Mouse (Mus musculus): Measurements from ENCODE around the gene Lypd6b. TPM values are rescaled to one million over a fixed set of nuclear protein-coding genes. Genes with fewer than 3 reads are reported as not detected.

Gene Lypd6b
- polyA plus RNA-seq, 1 experiment from 2014 or later = 1.0 TPM

DNA sequence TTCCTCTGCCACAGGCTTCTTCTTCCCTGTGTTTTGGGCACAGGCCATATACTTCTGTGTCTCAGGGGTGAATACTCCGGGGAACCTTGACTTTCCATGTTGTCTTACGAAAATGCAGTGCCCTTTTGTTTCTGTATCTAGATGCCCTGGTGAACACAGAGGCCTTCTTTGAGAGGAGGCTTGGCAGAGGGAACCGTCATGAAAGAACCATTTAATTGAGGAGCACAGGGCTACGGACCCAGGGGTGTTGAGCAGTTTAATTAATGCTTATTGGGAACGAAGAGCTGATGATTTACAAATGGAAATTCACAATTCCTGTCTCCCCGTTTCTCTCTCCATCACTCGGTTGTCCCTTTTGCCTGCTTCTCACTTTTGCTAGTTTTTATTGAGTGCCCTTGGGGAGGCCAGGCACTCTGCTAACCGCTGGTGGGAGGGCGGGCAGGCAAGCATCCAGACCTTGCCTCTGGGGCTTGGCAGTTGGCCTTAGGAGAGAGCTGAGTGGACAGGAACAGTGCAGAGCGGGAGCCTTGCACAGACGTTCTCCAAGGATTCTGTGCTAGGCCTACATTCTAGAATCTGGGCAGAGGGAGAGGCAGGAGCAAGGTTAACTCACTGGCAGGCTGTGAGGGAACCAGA lies 18.4 kb downstream of the Lypd6b start:
- Histone ChIP-seq H3K4me2 (no peak overlapping the region), H3K4me3 (no peak overlapping the region), H3K27me3 (no peaks in the 10 kb centered on the region), H3K9me3 (replicated peaks) (no peaks in the 10 kb centered on the region), H3K4me1 (replicated peaks) (no peaks in the 10 kb centered on the region), H3K36me3 (no peaks in the 10 kb centered on the region), H3K27ac (no peak overlapping the region), H3K9ac (no peak overlapping the region)
- no peak for ATAC-seq (replicated peaks; ENCODE audit: insufficient number of reproducible peaks, insufficient read depth, low FRiP score, low read depth)
- 74% methylated on average over 11 of the region's 11 CpGs for WGBS

GRCm38 (mm10) chr2:49809496-49809895 lies 22.0 kb downstream of the Lypd6b start:
- Histone ChIP-seq H3K9me3 (replicated peaks) (no peaks in the 10 kb centered on the region), H3K27ac (no peak overlapping the region), H3K4me1 (replicated peaks) (peaks cover 12% of the 10 kb centered on the region), H3K4me3 (no peak overlapping the region), H3K27me3 (no peaks in the 10 kb centered on the region), H3K9ac (no peak overlapping the region), H3K4me2 (no peak overlapping the region), H3K36me3 (no peaks in the 10 kb centered on the region)
- 85% methylated on average over 6 of the region's 6 CpGs for WGBS
- ATAC-seq (replicated peaks; ENCODE audit: insufficient number of reproducible peaks, insufficient read depth, low FRiP score, low read depth) = no peak

DNA sequence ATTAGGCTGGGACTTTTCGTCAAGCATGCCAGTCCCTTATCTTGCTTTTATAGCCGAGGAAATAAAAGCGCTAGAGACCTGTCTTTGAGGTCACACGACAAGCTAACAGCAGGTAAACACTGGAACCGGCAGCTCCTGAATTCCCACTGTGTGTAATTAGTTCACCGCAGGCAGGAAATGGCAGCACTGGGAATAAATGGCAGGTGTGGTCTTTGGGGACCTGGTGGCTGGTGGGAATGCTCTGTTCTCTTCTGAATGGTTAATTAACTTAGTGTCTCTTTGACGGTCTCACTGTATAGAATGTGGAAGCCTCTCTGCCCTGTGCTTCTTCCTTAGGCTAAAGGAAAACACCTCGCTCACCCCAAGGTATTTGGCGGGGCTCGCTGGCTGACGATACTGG lies 23.9 kb downstream of the Lypd6b start:
- Histone ChIP-seq H3K27me3 (no peaks in the 10 kb centered on the region), H3K36me3 (no peaks in the 10 kb centered on the region), H3K27ac (no peak overlapping the region), H3K9me3 (replicated peaks) (no peaks in the 10 kb centered on the region), H3K4me1 (replicated peaks) (peaks cover 12% of the 10 kb centered on the region), H3K4me2 (peak overlapping the region; percentile 10; the same call in 1 of the 2 replicates), H3K4me3 (no peak overlapping the region), H3K9ac (no peak overlapping the region)
- WGBS = 31% methylated on average over 11 of the region's 11 CpGs
- no peak for ATAC-seq (replicated peaks; ENCODE audit: insufficient number of reproducible peaks, insufficient read depth, low FRiP score, low read depth)

GRCm38 (mm10) chr2:49811871-49812363 lies 24.4 kb downstream of the Lypd6b start:
- Histone ChIP-seq H3K27ac (no peak overlapping the region), H3K4me2 (peak overlapping the region; percentile 10), H3K27me3 (no peaks in the 10 kb centered on the region), H3K4me3 (no peak overlapping the region), H3K4me1 (replicated peaks) (peaks cover 12% of the 10 kb centered on the region), H3K36me3 (no peaks in the 10 kb centered on the region), H3K9ac (no peak overlapping the region), H3K9me3 (replicated peaks) (no peaks in the 10 kb centered on the region)
- 13% methylated on average over 4 of the region's 4 CpGs for WGBS
- ATAC-seq (replicated peaks; ENCODE audit: insufficient number of reproducible peaks, insufficient read depth, low FRiP score, low read depth) = 0 out of 2 replicates have a peak, but pooled peaks have one; percentile 27

DNA sequence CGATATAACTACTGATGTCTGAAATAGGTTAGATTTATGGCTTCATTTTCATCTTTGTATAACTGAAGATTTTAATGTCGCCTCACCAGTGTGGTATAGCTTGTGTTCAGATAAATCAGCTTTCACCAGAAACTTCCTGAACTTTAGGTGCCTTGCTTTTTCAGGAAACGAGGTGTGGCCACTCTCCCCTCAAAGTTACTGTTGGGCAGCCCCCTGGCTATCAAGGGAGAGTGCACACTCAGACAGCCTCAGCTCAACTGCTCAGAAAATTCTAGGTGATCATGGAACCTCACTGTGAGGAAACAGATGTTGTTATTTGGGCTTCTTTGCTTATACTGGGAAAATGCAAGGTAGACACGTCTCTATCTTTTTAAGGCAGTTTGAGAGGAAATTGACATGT lies 25.7 kb downstream of the Lypd6b start:
- peaks cover 12% of the 10 kb centered on the region for H3K4me1 ChIP-seq (replicated peaks)
- no peak overlapping the region for H3K9ac ChIP-seq
- no peaks in the 10 kb centered on the region for H3K36me3 ChIP-seq
- WGBS = 66% methylated on average over 4 of the region's 4 CpGs
- H3K4me2 ChIP-seq = no peak overlapping the region
- no peak for ATAC-seq (replicated peaks; ENCODE audit: insufficient number of reproducible peaks, insufficient read depth, low FRiP score, low read depth)
- no peaks in the 10 kb centered on the region for H3K9me3 ChIP-seq (replicated peaks)
- H3K4me3 ChIP-seq = no peak overlapping the region
- H3K27ac ChIP-seq = no peak overlapping the region
- no peaks in the 10 kb centered on the region for H3K27me3 ChIP-seq

- Histone ChIP-seq H3K27ac (no peak overlapping the region), H3K36me3 (no peaks in the 10 kb centered on the region), H3K27me3 (no peaks in the 10 kb centered on the region), H3K4me1 (replicated peaks) (peaks cover 12% of the 10 kb centered on the region), H3K4me3 (no peak overlapping the region), H3K9ac (no peak overlapping the region), H3K9me3 (replicated peaks) (no peaks in the 10 kb centered on the region), H3K4me2 (no peak overlapping the region)
- ATAC-seq (replicated peaks; ENCODE audit: insufficient number of reproducible peaks, insufficient read depth, low FRiP score, low read depth) = no peak
- WGBS = 56% methylated on average over 6 of the region's 6 CpGs
Measured at GRCm38 (mm10) chr2:49814011-49814410, 26.5 kb downstream of the Lypd6b start.

DNA sequence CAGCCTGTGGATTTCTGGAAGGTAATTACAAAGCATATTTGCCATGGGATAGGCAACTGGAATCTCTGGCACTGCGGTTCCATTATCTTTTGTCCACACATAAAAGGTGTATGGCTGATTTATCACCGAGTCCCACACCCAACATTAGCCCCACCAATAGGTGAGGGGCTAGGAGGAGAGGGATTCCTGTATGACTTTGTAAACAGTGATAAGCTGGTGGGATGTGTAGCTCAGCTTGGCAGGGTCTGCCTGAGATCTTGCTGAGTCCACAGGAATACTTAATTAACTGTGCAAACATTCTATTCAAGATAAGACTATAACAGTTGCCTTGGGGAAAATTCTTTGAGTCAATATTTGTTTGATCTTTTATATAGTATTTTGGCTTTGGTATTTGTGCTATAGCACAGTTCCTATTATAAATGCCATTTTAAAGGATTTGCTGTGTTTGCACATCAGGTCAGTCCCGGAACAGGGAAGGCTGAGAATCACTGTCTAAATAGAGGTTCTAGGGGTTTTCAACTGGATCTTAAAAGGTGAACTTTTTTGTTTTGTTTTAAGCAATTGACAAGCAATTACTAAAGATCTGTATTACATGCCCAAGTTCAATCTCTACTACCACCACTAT lies 28.3 kb downstream of the Lypd6b start:
- Histone ChIP-seq H3K36me3 (no peaks in the 10 kb centered on the region), H3K27ac (no peak overlapping the region), H3K4me1 (replicated peaks) (peaks cover 12% of the 10 kb centered on the region), H3K27me3 (no peaks in the 10 kb centered on the region), H3K4me3 (no peak overlapping the region), H3K9ac (no peak overlapping the region), H3K9me3 (replicated peaks) (no peaks in the 10 kb centered on the region), H3K4me2 (no peak overlapping the region)
- WGBS = 47% methylated on average over 3 of the region's 3 CpGs
- no peak for ATAC-seq (replicated peaks; ENCODE audit: insufficient number of reproducible peaks, insufficient read depth, low FRiP score, low read depth)

DNA sequence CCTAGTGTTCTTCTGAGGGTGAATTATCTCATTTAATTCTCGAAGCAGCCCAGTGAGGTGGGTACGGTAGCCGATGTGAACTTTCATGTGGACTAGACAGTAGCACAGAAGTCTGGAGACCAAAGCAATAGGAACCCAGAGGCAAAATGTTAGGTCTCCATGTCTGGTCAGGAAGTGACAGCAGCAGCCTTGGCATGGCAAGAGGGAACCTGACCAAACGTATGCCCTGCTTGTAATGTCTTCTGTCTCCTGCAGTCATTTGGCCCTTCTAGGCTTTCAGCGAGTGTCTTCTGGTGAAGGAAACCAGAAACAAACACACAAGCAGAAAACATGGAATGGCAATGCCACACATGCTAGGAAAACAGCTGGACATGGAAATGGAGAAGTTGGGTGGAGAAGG lies 29.1 kb downstream of the Lypd6b start:
- ATAC-seq (replicated peaks; ENCODE audit: insufficient number of reproducible peaks, insufficient read depth, low FRiP score, low read depth) = no peak
- H3K36me3 ChIP-seq = no peaks in the 10 kb centered on the region
- no peaks in the 10 kb centered on the region for H3K27me3 ChIP-seq
- WGBS = 91% methylated on average over 5 of the region's 5 CpGs
- H3K27ac ChIP-seq = no peak overlapping the region
- H3K4me2 ChIP-seq = no peak overlapping the region
- no peak overlapping the region for H3K9ac ChIP-seq
- H3K9me3 ChIP-seq (replicated peaks) = no peaks in the 10 kb centered on the region
- peaks cover 9% of the 10 kb centered on the region for H3K4me1 ChIP-seq (replicated peaks)
- no peak overlapping the region for H3K4me3 ChIP-seq

DNA sequence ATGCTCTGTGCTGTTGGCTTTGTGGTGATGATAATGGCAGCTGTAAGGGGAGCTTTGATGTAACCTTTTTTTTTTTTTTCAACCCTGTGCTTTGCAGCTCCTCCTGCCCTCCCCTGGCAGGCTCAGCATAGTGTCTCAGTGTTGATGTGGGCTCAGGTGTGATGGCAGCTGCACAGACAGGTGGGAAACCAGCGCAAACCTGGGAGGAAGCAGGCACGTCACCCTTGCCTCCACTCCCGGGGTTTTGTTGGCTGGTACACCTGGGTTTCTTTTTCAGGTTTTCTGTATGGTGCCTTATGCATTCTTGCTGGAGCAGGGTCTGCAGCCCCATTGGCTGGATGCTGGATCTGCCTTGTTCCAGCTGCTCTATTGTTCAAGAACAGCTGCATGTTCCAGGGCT lies 29.7 kb downstream of the Lypd6b start:
- Histone ChIP-seq H3K4me2 (no peak overlapping the region), H3K27ac (no peak overlapping the region), H3K4me3 (no peak overlapping the region), H3K9ac (no peak overlapping the region), H3K36me3 (no peaks in the 10 kb centered on the region), H3K27me3 (no peaks in the 10 kb centered on the region), H3K9me3 (replicated peaks) (no peaks in the 10 kb centered on the region), H3K4me1 (replicated peaks) (peaks cover 3% of the 10 kb centered on the region)
- no peak for ATAC-seq (replicated peaks; ENCODE audit: insufficient number of reproducible peaks, insufficient read depth, low FRiP score, low read depth)
- WGBS = 88% methylated on average over 3 of the region's 3 CpGs

DNA sequence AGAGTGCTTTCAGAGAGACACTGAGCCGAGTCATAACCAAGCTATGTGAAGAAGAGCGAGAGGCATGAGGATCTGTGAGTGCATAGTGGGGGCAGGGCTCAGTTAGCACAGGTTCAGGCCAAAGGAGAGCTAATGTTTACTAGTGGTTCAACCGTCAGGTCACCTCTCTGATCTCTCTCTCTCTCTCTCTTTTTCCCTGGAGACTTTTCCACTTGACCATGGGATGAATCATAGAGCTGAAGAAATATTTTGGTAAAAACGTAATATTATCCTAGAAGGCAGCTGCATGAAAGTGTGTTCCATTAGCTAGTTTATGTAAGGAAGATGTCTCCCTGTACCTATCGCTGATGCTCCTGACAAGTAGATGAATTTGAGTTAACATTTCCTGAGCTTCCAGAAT lies 30.6 kb downstream of the Lypd6b start:
- WGBS = 84% methylated on average over 5 of the region's 5 CpGs
- ATAC-seq (replicated peaks; ENCODE audit: insufficient number of reproducible peaks, insufficient read depth, low FRiP score, low read depth) = no peak
- no peak overlapping the region for H3K9ac ChIP-seq

GRCm38 (mm10) chr2:49822312-49822711 lies 34.8 kb downstream of the Lypd6b start:
- WGBS = 83% methylated on average over 1 of the region's 1 CpGs

More for the DNA sequence above, 30.6 kb downstream of the Lypd6b start:
- H3K36me3 ChIP-seq = no peaks in the 10 kb centered on the region
- no peaks in the 10 kb centered on the region for H3K27me3 ChIP-seq
- H3K4me3 ChIP-seq = no peak overlapping the region
- no peaks in the 10 kb centered on the region; the same call in 1 of the 2 replicates for H3K4me1 ChIP-seq (replicated peaks)
- no peak overlapping the region for H3K27ac ChIP-seq
- no peak overlapping the region for H3K4me2 ChIP-seq
- no peaks in the 10 kb centered on the region for H3K9me3 ChIP-seq (replicated peaks)

DNA sequence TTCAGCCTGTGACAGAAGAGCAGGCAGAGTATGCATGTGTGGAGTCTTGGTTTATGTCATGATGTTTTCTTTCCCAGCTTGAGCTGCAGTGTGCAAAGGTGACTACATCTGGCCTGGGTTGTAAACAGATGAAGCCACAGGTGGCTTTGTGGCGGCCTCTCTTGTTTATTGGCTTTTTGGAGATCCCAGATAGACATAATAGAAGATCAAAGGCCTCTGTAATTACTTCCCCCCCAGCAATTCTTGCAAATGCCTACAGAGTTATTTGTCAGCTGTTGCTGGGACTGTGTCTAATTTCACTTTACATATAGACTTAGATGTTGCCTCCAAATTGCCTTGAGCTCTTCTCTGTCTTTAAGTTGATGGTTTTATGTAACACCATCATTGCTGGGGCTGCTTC lies 38.1 kb downstream of the Lypd6b start:
- H3K9me3 ChIP-seq (replicated peaks) = no peaks in the 10 kb centered on the region
- no peaks in the 10 kb centered on the region for H3K4me1 ChIP-seq (replicated peaks)
- H3K4me3 ChIP-seq = no peak overlapping the region
- H3K27ac ChIP-seq = no peak overlapping the region
- no peak overlapping the region for H3K4me2 ChIP-seq
- no peaks in the 10 kb centered on the region for H3K36me3 ChIP-seq
- no peak for ATAC-seq (replicated peaks; ENCODE audit: insufficient number of reproducible peaks, insufficient read depth, low FRiP score, low read depth)
- H3K9ac ChIP-seq = no peak overlapping the region
- no peaks in the 10 kb centered on the region for H3K27me3 ChIP-seq
- 52% methylated on average over 1 of the region's 1 CpGs for WGBS

More at GRCm38 (mm10) chr2:49822312-49822711, 34.8 kb downstream of the Lypd6b start:
- H3K27ac ChIP-seq = no peak overlapping the region
- H3K4me1 ChIP-seq (replicated peaks) = no peaks in the 10 kb centered on the region
- no peak for ATAC-seq (replicated peaks; ENCODE audit: insufficient number of reproducible peaks, insufficient read depth, low FRiP score, low read depth)
- H3K36me3 ChIP-seq = no peaks in the 10 kb centered on the region
- H3K9ac ChIP-seq = no peak overlapping the region
- no peaks in the 10 kb centered on the region for H3K9me3 ChIP-seq (replicated peaks)
- no peak overlapping the region for H3K4me3 ChIP-seq
- no peaks in the 10 kb centered on the region for H3K27me3 ChIP-seq
- no peak overlapping the region for H3K4me2 ChIP-seq

Measured in heart, embryonic 15.5 days (tissue).